Mouse (Mus musculus) ES-E14 (cell line): ENCODE results near the gene Sntb2. TPM values are rescaled to one million over a fixed set of nuclear protein-coding genes. Genes with fewer than 3 reads are reported as not detected.
"Not testable (repeated sequence)": the region's sequence is repeated elsewhere in the genome, so short reads cannot be mapped to it uniquely, and the experiment has no call there.

Experiments used
- DNase-seq: peaks from one replicate; pipeline ENCODE4 v3.0.0-alpha.2; 2013; ENCODE audit warnings: low read depth, low spot score
- H3K27ac ChIP-seq: 2 replicates; pipeline ENCODE4 v1.5.1; 2012; ENCODE audit warnings: low read depth, mild to moderate bottlenecking, low read length, moderate library complexity, mixed read lengths; ENCODE audit not compliant: poor library complexity, insufficient read depth, severe bottlenecking
- H3K36me3 ChIP-seq: 2 replicates; pipeline ENCODE4 v1.6.1; 2012; ENCODE audit warnings: mild to moderate bottlenecking, low read length, moderate library complexity, mixed read lengths; ENCODE audit not compliant: control insufficient read depth, poor library complexity, insufficient read depth, severe bottlenecking
- H3K4me1 ChIP-seq, 2 experiments: fragments of 150-350 bp in 1 of 2; sonication (generic) in 1 of 2; 2 replicates each; pipeline ENCODE4 v1.6.1; 2012; ENCODE audit warnings: low read length in 2 of 2, mild to moderate bottlenecking in 1 of 2, mixed read lengths in 1 of 2; ENCODE audit not compliant: control insufficient read depth in 2 of 2, insufficient read depth in 2 of 2, poor library complexity in 1 of 2
- H3K4me3 ChIP-seq, 2 experiments: fragments of 150-350 bp in 1 of 2; sonication (generic) in 1 of 2; 2 replicates each; pipeline ENCODE4 v1.5.1; 2012; ENCODE audit warnings: low read length in 2 of 2, low read depth in 1 of 2, mild to moderate bottlenecking in 1 of 2, mixed read lengths in 1 of 2; ENCODE audit not compliant: insufficient read depth in 1 of 2, poor library complexity in 1 of 2, severe bottlenecking in 1 of 2
- H3K9ac ChIP-seq: 2 replicates; pipeline ENCODE4 v1.6.1; 2012; ENCODE audit warnings: low read depth, mild to moderate bottlenecking, low read length, mixed read lengths; ENCODE audit not compliant: poor library complexity, insufficient read depth, severe bottlenecking
- H3K9me3 ChIP-seq: fragments of 150-350 bp; sonication (generic); 2 replicates; pipeline ENCODE4 v1.6.1; 2012; ENCODE audit warnings: low read depth, mild to moderate bottlenecking, low read length; ENCODE audit not compliant: control insufficient read depth, insufficient read depth
- CHD2 ChIP-seq: IDR thresholded peaks from 2 replicates; pipeline ENCODE4 v1.6.1; 2014; ENCODE audit warnings: mild to moderate bottlenecking, low read depth, low read length, inconsistent platforms
- HCFC1 ChIP-seq: IDR thresholded peaks from 2 replicates; pipeline ENCODE4 v1.6.1; 2012; ENCODE audit warnings: low read length, inconsistent platforms, borderline replicate concordance; ENCODE audit not compliant: insufficient read depth
- MAFK ChIP-seq: IDR thresholded peaks from 2 replicates; pipeline ENCODE4 v1.6.1; 2014; ENCODE audit warnings: mild to moderate bottlenecking, low read depth, low read length, inconsistent platforms; ENCODE audit not compliant: insufficient read depth
- ZC3H11A ChIP-seq: IDR thresholded peaks from 2 replicates; pipeline ENCODE4 v1.6.1; 2012; ENCODE audit warnings: low read depth, mild to moderate bottlenecking, inconsistent platforms, low read length, borderline replicate concordance
- ZNF384 ChIP-seq: IDR thresholded peaks from 2 replicates; pipeline ENCODE4 v1.6.1; 2012; ENCODE audit warnings: low read depth, low read length, inconsistent platforms
- in situ Hi-C, 2 experiments: fragments of 600-800 bp; cut with MboI; formaldehyde crosslinking; loops; one replicate each; pipeline ENCODE4 v1.15.1; 2025; ENCODE audit warnings: low sequenced_read_pairs in 2 of 2, inconsistent platforms in 1 of 2; ENCODE audit not compliant: unreplicated experiment in 2 of 2
- total RNA-seq: library from RNA; depleted of rRNA; stranded (reverse); fragments of 300-350 nt; gene quantifications from 2 replicates; pipeline ENCODE4 v1.2.3, GENCODE M21; 2012

Gene Sntb2
- total RNA-seq, 1 experiment, result 32.4 TPM

GRCm38 (mm10) chr8:107030058-107030457 lies 94.5 kb downstream of the Sntb2 start:
- Histone ChIP-seq H3K4me1 (peaks cover 0 to 2% of the 10 kb centered on the region in 2 experiments; a peak in 1 of 4 replicates), H3K9ac (no peak overlapping the region), H3K27ac (no peak overlapping the region), H3K36me3 (no peaks in the 10 kb centered on the region; the same call in 1 of the 2 replicates), H3K9me3 (no peaks in the 10 kb centered on the region), H3K4me3 (no peak overlapping the region)
- DNase-seq, result no peak
- TF ChIP-seq ZC3H11A, result no peak
- no peak for TF ChIP-seq ZNF384
- TF ChIP-seq CHD2, result no peak
- no peak for TF ChIP-seq HCFC1
- no peak for TF ChIP-seq MAFK
- in situ Hi-C loops, result no loop called here

- Histone ChIP-seq H3K4me1 (peaks cover 0 to 2% of the 10 kb centered on the region in 2 experiments; a peak in 1 of 4 replicates), H3K9me3 (no peaks in the 10 kb centered on the region), H3K36me3 (no peaks in the 10 kb centered on the region; the same call in 1 of the 2 replicates), H3K9ac (peak within 1 kb of the TSS; percentile 88), H3K4me3 (peak within 1 kb of the TSS; percentile 94 to 99), H3K27ac (0 out of 2 replicates have a peak within 1 kb of the TSS, but pooled peaks have one; percentile 41)
- TF ChIP-seq HCFC1 (peak; percentile 78), ZNF384 (peak; percentile 99), ZC3H11A (no peak), MAFK (0 out of 2 replicates have a peak, but pooled peaks have one; percentile 30)
- in situ Hi-C loops, result no loop called here
- DNase-seq, result peak; percentile 98
Observed at GRCm38 (mm10) chr8:107030650-107031576, 95.4 kb downstream of the Sntb2 start, which contains the start of gene Vps4a. TSS of gene Vps4a (plus strand) at chr8:107031222.

- Histone ChIP-seq H3K9me3 (no peaks in the 10 kb centered on the region), H3K27ac (no peak overlapping the region), H3K4me3 (peak overlapping the region; percentile 94 to 99), H3K36me3 (no peaks in the 10 kb centered on the region; the same call in 1 of the 2 replicates), H3K4me1 (peaks cover 0 to 2% of the 10 kb centered on the region in 2 experiments; a peak in 1 of 4 replicates), H3K9ac (peak overlapping the region; percentile 88)
- DNase-seq, result no peak
- TF ChIP-seq HCFC1 (no peak), CHD2 (no peak), ZNF384 (no peak), ZC3H11A (no peak), MAFK (no peak)
- in situ Hi-C loops, result no loop called here
Observed at GRCm38 (mm10) chr8:107031577-107032090, 96.1 kb downstream of the Sntb2 start.

- H3K9me3 ChIP-seq, in situ Hi-C loops, H3K4me1 ChIP-seq, DNase-seq, H3K36me3 ChIP-seq, H3K9ac ChIP-seq, H3K4me3 ChIP-seq, H3K27ac ChIP-seq: not testable (repeated sequence)
Observed at GRCm38 (mm10) chr8:107033609-107034008, 98.1 kb downstream of the Sntb2 start.
